Mouse (Mus musculus) brain, embryonic 14.5 days (tissue): ENCODE results near the gene Neurog3. TPM values are rescaled to one million over a fixed set of nuclear protein-coding genes. Genes with fewer than 3 reads are reported as not detected.

Experiments used
- DNase-seq: peaks from one replicate; pipeline ENCODE4 v3.0.0-alpha.2; 2011; ENCODE audit warnings: low read depth
- CTCF ChIP-seq: fragments of 200-500 bp; IDR thresholded peaks from 2 replicates; pipeline ENCODE4 v1.5.1; 2012; ENCODE audit warnings: inconsistent platforms, mild to moderate bottlenecking, moderate library complexity, borderline replicate concordance; ENCODE audit not compliant: insufficient read depth, insufficient read length; ENCODE audit errors: extremely low read depth
- POLR2A ChIP-seq: fragments of 200-500 bp; IDR thresholded peaks from 2 replicates; pipeline ENCODE4 v1.6.1; 2012; ENCODE audit warnings: mild to moderate bottlenecking, inconsistent platforms, borderline replicate concordance; ENCODE audit not compliant: poor library complexity, insufficient read depth, insufficient read length, severe bottlenecking; ENCODE audit errors: extremely low read depth
- polyA plus RNA-seq: library from polyadenylated mRNA; depleted of rRNA; stranded (reverse); fragments of >200 nt; gene quantifications from 2 replicates; pipeline ENCODE4 v1.2.3, GENCODE M21; 2012

Gene Neurog3
- polyA plus RNA-seq, 1 experiment = 0.07 TPM

GRCm38 (mm10) chr10:62107048-62107447 is 25.8 kb upstream of the Neurog3 start:
- DNase-seq = no peak
- TF ChIP-seq POLR2A = no peak
- no peak for TF ChIP-seq CTCF

GRCm38 (mm10) chr10:62110504-62111206 is 22.2 kb upstream of the Neurog3 start:
- peak; percentile 88 for DNase-seq
- TF ChIP-seq CTCF (peak; percentile 89), POLR2A (peak; percentile 55; the same call in 1 of the 2 replicates)

DNA sequence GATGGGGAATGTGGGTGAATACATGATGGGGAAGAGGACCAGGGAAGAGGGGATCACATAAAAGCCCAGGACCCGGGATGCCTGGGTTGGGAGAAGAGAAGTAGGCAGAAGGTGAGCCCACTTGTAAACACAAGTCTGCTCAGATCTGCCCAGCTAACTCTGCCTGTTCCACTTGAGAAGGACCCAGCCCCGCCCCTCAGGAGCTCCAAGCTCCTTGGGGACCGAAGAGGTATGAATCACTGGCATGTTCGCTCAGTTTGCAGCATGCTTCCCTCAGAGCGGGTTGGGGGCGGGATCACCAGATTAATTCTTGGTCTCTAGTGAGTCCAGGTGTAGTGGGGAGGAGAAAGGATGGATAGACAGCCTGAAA is 21.7 kb upstream of the Neurog3 start:
- no peak for TF ChIP-seq CTCF
- no peak for TF ChIP-seq POLR2A
- no peak for DNase-seq

DNA sequence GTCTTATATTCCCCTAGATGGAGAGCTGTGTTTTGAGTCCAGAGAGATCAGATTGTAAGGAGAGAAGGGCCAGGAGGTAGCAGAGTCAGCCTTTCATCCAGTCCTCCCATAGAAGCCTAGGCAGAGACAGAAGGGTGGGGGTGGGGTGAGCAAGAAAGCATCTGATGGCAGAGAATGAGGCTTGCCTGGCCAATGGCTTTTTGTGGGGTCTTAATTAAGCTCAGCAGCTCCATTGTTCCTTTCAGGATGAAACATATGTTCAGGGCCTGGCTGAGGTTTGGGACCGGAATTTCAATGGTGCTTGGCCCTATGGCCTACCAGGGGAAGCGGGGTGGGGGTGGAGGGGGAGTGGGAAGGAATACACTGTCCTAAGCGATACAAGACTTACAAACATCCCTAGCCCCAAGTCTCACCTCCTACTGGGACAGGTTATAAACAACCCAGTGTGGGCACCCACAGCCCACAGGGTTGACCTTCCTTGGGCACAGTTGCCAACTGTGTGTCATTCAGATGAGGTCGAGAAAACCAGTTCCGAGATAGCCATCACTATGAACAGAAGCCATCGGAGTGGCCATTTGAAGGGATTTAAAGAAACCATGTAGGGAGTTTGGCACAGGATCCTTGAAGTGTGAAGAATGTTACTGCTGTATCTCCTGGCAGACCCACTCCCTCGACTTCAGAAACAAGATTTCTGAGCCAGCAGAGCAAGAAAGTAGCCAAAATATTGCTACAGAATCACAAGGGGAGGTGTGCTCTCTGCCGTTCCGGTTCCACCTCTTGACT is 18.8 kb upstream of the Neurog3 start:
- DNase-seq = peak; percentile 82
- no peak for TF ChIP-seq CTCF
- no peak for TF ChIP-seq POLR2A

DNA sequence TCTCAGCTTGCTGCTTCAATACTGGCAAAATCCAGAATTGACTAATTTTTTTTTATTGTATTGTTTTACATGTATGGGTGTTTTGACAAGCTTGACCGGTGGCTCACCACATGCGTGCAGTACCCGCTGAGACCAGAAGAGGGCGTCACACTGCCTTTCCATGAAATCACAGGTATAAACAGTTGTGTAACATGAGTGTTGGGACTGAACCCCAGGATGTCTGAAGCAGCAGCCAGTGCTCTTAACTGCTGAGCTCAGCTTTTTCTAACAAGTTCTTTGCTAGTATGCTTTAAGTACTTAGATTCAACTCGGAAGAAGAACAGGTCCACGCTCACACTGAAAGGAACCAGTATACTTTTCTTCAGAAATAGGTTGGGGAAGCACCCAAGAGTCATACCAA is 5.8 kb upstream of the Neurog3 start:
- TF ChIP-seq POLR2A (no peak), CTCF (peak; percentile 46; the same call in 1 of the 2 replicates)
- no peak for DNase-seq

GRCm38 (mm10) chr10:62127711-62128231 is 5.1 kb upstream of the Neurog3 start:
- TF ChIP-seq CTCF (no peak), POLR2A (no peak)
- DNase-seq = no peak

GRCm38 (mm10) chr10:62128316-62128951 is 4.5 kb upstream of the Neurog3 start:
- TF ChIP-seq CTCF (no peak), POLR2A (no peak)
- peak; percentile 72 for DNase-seq

- no peak for DNase-seq
These were observed 3.0 kb downstream of the Neurog3 start for GRCm38 (mm10) chr10:62135696-62136470.

DNA sequence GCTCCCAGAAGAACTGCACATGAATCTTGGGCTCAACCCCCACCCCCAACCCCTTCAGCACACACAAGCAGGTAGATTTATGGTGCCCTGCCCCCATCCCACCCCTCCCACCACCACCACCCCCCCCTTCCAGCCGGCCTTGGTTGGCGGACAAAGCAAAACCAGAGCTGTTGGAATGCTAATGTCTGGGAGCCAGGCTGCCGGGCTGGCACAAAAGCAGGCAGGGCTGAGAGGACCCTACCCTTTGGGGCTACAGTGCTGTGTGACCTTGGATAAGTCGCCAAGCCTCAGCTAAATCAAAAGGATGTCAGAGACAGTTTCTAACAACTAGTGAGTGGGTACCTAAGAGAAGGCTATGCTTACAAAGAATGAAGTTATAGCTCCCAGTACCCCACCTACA is 4.3 kb downstream of the Neurog3 start:
- no peak for TF ChIP-seq CTCF
- no peak for TF ChIP-seq POLR2A
- DNase-seq = no peak

More at GRCm38 (mm10) chr10:62135696-62136470, 3.0 kb downstream of the Neurog3 start:
- TF ChIP-seq CTCF = no peak
- no peak for TF ChIP-seq POLR2A

- DNase-seq = no peak
- TF ChIP-seq POLR2A (no peak), CTCF (no peak)
These were observed 5.2 kb downstream of the Neurog3 start for GRCm38 (mm10) chr10:62138040-62138439.

- no peak for DNase-seq
- TF ChIP-seq POLR2A (no peak), CTCF (no peak)
These were observed 10.9 kb downstream of the Neurog3 start, which contains the start of gene Fam241b for GRCm38 (mm10) chr10:62143820-62144219. Gene Fam241b (minus strand): TSS chr10:62143920.

GRCm38 (mm10) chr10:62145957-62146356 is 13.1 kb downstream of the Neurog3 start:
- no peak for DNase-seq
- TF ChIP-seq POLR2A (no peak), CTCF (no peak)
